Mouse (Mus musculus): ENCODE data around the gene Abcb6. TPM values are rescaled to one million over a fixed set of nuclear protein-coding genes. Genes with fewer than 3 reads are reported as not detected.

The Abcb6 gene
- polyA plus RNA-seq, 2 experiments from 2014 or later, result 0.97 to 6.9 TPM

- ATAC-seq, result no peak
Measured at GRCm38 (mm10) chr1:75201236-75201635, 21.0 kb upstream of the Abcb6 start.

- ATAC-seq, result peak; percentile 7
Measured at GRCm38 (mm10) chr1:75192452-75192851, 12.3 kb upstream of the Abcb6 start.

GRCm38 (mm10) chr1:75191622-75192402 is 11.6 kb upstream of the Abcb6 start, which contains the start of the genes Ankzf1 and Atg9a:
Gene Ankzf1 (plus strand): TSS chr1:75192151.
Gene Atg9a (minus strand): TSS chr1:75192196.
- peak; percentile 100 for ATAC-seq

- no peak for ATAC-seq
Measured at GRCm38 (mm10) chr1:75191258-75191621, 11.0 kb upstream of the Abcb6 start.

GRCm38 (mm10) chr1:75190577-75190976 is 10.4 kb upstream of the Abcb6 start:
- ATAC-seq, result no peak

GRCm38 (mm10) chr1:75187914-75188483 is 7.8 kb upstream of the Abcb6 start:
- ATAC-seq, result no peak

- no peak for ATAC-seq
Measured at GRCm38 (mm10) chr1:75187126-75187525, 6.9 kb upstream of the Abcb6 start.

GRCm38 (mm10) chr1:75185495-75185894 is 5.3 kb upstream of the Abcb6 start:
- ATAC-seq, result no peak

GRCm38 (mm10) chr1:75182160-75182559 is 2.0 kb upstream of the Abcb6 start:
- ATAC-seq, result no peak

- no peak for ATAC-seq
Measured at GRCm38 (mm10) chr1:75181377-75181870, 1.2 kb upstream of the Abcb6 start.

- ATAC-seq, result no peak
Measured at GRCm38 (mm10) chr1:75180741-75181140, 549 bp upstream of the Abcb6 start.

GRCm38 (mm10) chr1:75179334-75180104 is 673 bp downstream of the Abcb6 start:
- peak; percentile 40 for ATAC-seq

- peak; percentile 91 for ATAC-seq
Measured at GRCm38 (mm10) chr1:75168472-75169464, 11.4 kb downstream of the Abcb6 start, which contains the start of gene Zfand2b. Gene Zfand2b (plus strand): TSS chr1:75168646.

- ATAC-seq, result no peak
Measured at GRCm38 (mm10) chr1:75168093-75168471, 12.1 kb downstream of the Abcb6 start.

- no peak for ATAC-seq
Measured at GRCm38 (mm10) chr1:75160256-75160617, 20.0 kb downstream of the Abcb6 start.

- no peak for ATAC-seq
Measured at GRCm38 (mm10) chr1:75159540-75160255, 20.5 kb downstream of the Abcb6 start.

GRCm38 (mm10) chr1:75158990-75159389 is 21.2 kb downstream of the Abcb6 start:
- no peak for ATAC-seq

GRCm38 (mm10) chr1:75155837-75156236 is 24.4 kb downstream of the Abcb6 start:
- no peak for ATAC-seq

GRCm38 (mm10) chr1:75148727-75149126 is 31.5 kb downstream of the Abcb6 start:
- no peak for ATAC-seq

GRCm38 (mm10) chr1:75147411-75148135 is 32.6 kb downstream of the Abcb6 start:
- ATAC-seq, result no peak

GRCm38 (mm10) chr1:75145589-75145988 is 34.6 kb downstream of the Abcb6 start:
- ATAC-seq, result no peak
